Mouse (Mus musculus) E14TG2a.4 (cell line): Measurements from ENCODE around the gene Gm17349.

Source experiments
- H3K27me3 ChIP-seq: 2 replicates; pipeline ENCODE4 v1.6.1; 2014; ENCODE audit warnings: low read length, control low read depth; ENCODE audit not compliant: insufficient read depth
- H3K36me3 ChIP-seq: 2 replicates; pipeline ENCODE4 v1.6.1; 2014; ENCODE audit warnings: low read length, control low read depth; ENCODE audit not compliant: insufficient read depth
- H3K4me1 ChIP-seq: replicated peaks from 2 replicates; pipeline ENCODE4 v1.6.1; 2014; ENCODE audit warnings: low read depth, low read length, control low read depth
- H3K4me3 ChIP-seq: replicated peaks from 2 replicates; pipeline ENCODE4 v1.5.1; 2014; ENCODE audit warnings: mild to moderate bottlenecking, low read length
- H3K9me3 ChIP-seq: 2 replicates; pipeline ENCODE4 v1.6.1; 2014; ENCODE audit warnings: low read length, control low read depth
- CTCF ChIP-seq: conservative IDR thresholded peaks from 2 replicates; pipeline ENCODE4 v1.5.1; 2014; ENCODE audit warnings: low read length
- NANOG ChIP-seq: IDR thresholded peaks from 2 replicates; pipeline ENCODE4 v1.6.1; 2014; ENCODE audit warnings: borderline replicate concordance, low read length, mixed read lengths
- POU5F1 ChIP-seq: IDR thresholded peaks from 2 replicates; pipeline ENCODE4 v1.6.1; 2014; ENCODE audit warnings: low read length, borderline replicate concordance

Gene Gm17349

DNA sequence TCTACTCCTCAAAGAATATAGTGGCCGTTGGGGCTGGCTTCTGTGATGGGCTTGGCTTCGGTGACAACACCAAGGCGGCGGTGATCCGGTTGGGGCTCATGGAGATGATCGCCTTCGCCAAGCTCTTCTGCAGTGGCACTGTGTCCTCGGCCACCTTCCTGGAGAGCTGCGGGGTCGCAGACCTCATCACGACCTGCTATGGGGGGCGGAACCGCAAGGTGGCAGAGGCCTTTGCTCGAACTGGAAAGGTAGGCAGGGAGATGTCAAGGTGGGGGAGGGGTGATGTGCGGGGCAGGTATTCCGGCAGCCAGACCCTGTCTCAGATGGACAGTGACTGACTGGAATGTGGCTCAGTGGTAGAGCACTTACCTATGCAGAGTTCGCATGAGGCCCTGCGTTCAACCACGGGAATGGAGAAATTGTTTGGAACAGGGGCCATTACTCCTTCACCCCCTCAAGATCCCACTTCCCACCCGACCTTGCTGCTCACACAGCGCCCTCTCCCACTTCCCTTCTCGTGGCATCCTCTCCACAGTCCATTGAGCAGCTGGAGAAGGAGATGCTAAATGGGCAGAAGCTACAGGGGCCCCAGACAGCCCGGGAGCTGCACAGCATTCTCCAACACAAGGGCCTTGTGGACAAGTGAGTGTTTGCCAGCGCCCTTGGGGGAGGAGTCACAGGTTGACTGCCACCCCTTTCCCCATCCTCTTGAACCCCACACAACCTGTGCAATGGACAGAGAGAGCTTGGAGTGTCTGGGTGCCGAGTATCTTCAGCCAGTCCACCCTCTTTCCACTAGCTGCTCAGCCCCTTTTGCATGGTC lies 16.8 kb upstream of the Gm17349 start:
- Histone ChIP-seq H3K36me3 (no peaks in the 10 kb centered on the region), H3K27me3 (peaks cover 14% of the 10 kb centered on the region), H3K9me3 (no peaks in the 10 kb centered on the region), H3K4me1 (peaks cover 77% of the 10 kb centered on the region), H3K4me3 (peak overlapping the region; percentile 61)
- TF ChIP-seq CTCF (no peak), POU5F1 (no peak), NANOG (no peak)

GRCm38 (mm10) chr15:99719865-99720264 lies 14.6 kb upstream of the Gm17349 start:
- no peak overlapping the region for H3K4me3 ChIP-seq
- TF ChIP-seq NANOG (no peak), CTCF (no peak), POU5F1 (no peak)
- H3K4me1 ChIP-seq = peaks cover 87% of the 10 kb centered on the region
- no peaks in the 10 kb centered on the region for H3K9me3 ChIP-seq
- peaks cover 7% of the 10 kb centered on the region for H3K36me3 ChIP-seq
- peaks cover 14% of the 10 kb centered on the region for H3K27me3 ChIP-seq

GRCm38 (mm10) chr15:99718461-99719021 lies 13.3 kb upstream of the Gm17349 start:
- H3K36me3 ChIP-seq = peaks cover 17% of the 10 kb centered on the region
- no peak overlapping the region for H3K4me3 ChIP-seq
- H3K9me3 ChIP-seq = no peaks in the 10 kb centered on the region
- peaks cover 86% of the 10 kb centered on the region for H3K4me1 ChIP-seq
- no peak for TF ChIP-seq POU5F1
- TF ChIP-seq CTCF = no peak
- no peak for TF ChIP-seq NANOG
- H3K27me3 ChIP-seq = peaks cover 14% of the 10 kb centered on the region

- TF ChIP-seq CTCF (no peak), POU5F1 (no peak), NANOG (no peak)
- H3K4me3 ChIP-seq = peak within 1 kb of the TSS; percentile 20; the same call in 1 of the 2 replicates
- H3K9me3 ChIP-seq = no peaks in the 10 kb centered on the region
- H3K36me3 ChIP-seq = peaks cover 26% of the 10 kb centered on the region
- H3K27me3 ChIP-seq = peaks cover 14% of the 10 kb centered on the region
- peaks cover 86% of the 10 kb centered on the region for H3K4me1 ChIP-seq
These were observed 12.4 kb upstream of the Gm17349 start, which contains the start of gene Gpd1 for GRCm38 (mm10) chr15:99717386-99718334. TSS of gene Gpd1 (plus strand) at chr15:99717515.

DNA sequence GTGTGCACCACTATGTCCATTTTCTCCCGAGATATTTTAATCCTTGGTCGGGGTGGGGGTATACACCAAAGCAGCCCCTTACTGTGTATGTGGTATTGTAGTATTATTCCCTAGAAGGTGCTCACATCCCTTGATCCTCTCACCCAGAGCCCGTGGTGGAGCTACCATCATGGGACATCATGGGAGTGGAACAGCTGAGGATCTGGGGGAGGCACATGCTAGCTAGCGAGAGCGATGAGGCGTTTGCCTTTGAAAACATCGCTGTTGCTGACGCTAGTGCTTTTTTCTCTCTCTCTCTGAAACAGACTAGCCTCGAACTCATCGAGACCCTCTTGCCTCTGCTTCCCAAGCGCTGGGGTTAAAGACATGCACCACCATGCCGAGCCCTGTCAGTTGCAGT lies 11.5 kb upstream of the Gm17349 start:
- Histone ChIP-seq H3K9me3 (no peaks in the 10 kb centered on the region), H3K4me3 (no peak overlapping the region), H3K36me3 (peaks cover 33% of the 10 kb centered on the region), H3K27me3 (peaks cover 9% of the 10 kb centered on the region), H3K4me1 (peaks cover 85% of the 10 kb centered on the region)
- no peak for TF ChIP-seq CTCF
- TF ChIP-seq POU5F1 = no peak
- no peak for TF ChIP-seq NANOG

GRCm38 (mm10) chr15:99715982-99716746 lies 10.9 kb upstream of the Gm17349 start:
- no peak overlapping the region for H3K4me3 ChIP-seq
- no peaks in the 10 kb centered on the region for H3K9me3 ChIP-seq
- H3K36me3 ChIP-seq = peaks cover 39% of the 10 kb centered on the region
- TF ChIP-seq CTCF = no peak
- no peak for TF ChIP-seq NANOG
- TF ChIP-seq POU5F1 = no peak
- H3K27me3 ChIP-seq = peaks cover 9% of the 10 kb centered on the region
- peaks cover 87% of the 10 kb centered on the region for H3K4me1 ChIP-seq

- Histone ChIP-seq H3K9me3 (no peaks in the 10 kb centered on the region), H3K4me3 (no peak overlapping the region)
- TF ChIP-seq POU5F1 (no peak), CTCF (no peak), NANOG (no peak)
These were observed 10.1 kb upstream of the Gm17349 start for GRCm38 (mm10) chr15:99715361-99715865.

More at GRCm38 (mm10) chr15:99715361-99715865, 10.1 kb upstream of the Gm17349 start:
- H3K36me3 ChIP-seq = peaks cover 47% of the 10 kb centered on the region
- peaks cover 93% of the 10 kb centered on the region for H3K4me1 ChIP-seq
- H3K27me3 ChIP-seq = peaks cover 7% of the 10 kb centered on the region
